Mouse (Mus musculus) brain, embryonic 14.5 days (tissue): ENCODE measurements at regions not wholly inside any gene's neighbourhood (a gene's known extent, or its start where the extent isn't known, plus 50 kb on each side); places are given as distances from the start of the nearest gene placed in this dataset.

Experiments used
- CTCF ChIP-seq: fragments of 200-500 bp; IDR thresholded peaks from 2 replicates; pipeline ENCODE4 v1.5.1; 2012; ENCODE audit warnings: inconsistent platforms, mild to moderate bottlenecking, moderate library complexity, borderline replicate concordance; ENCODE audit not compliant: insufficient read depth, insufficient read length; ENCODE audit errors: extremely low read depth
- POLR2A ChIP-seq: fragments of 200-500 bp; IDR thresholded peaks from 2 replicates; pipeline ENCODE4 v1.6.1; 2012; ENCODE audit warnings: mild to moderate bottlenecking, inconsistent platforms, borderline replicate concordance; ENCODE audit not compliant: poor library complexity, insufficient read depth, insufficient read length, severe bottlenecking; ENCODE audit errors: extremely low read depth

DNA sequence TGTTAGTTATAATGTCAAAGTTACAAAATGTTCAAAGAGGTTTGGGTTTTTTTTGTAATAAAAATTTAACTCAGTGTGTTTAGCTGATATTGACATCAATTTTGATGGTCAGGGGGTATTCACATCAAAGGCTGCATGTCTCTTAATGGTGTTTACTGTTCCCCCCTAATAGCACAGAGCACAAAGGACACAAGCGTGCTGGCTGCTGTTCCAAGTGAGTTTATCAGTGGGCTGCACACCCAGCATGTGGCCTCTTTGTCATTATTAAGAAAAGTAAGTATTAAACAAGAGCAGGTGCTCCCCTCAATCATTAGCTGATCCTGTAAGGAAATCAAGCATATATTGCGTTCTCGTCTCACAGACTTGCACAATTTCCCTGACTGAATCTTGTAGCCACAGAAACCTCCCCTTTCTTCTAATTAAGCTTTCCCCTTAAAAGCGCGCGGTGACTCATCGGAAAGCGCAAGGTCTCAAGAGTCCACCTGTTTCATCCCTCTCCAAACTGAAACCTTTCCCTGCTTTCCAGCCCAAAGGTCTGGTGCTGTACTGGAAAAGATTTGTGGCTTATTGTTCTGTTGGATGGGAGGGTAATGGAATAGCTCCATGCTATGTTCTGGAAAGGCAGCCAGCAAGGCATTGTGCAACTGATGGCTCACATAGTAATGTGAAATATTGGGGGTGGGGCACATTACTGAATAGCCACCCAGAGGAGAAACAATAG lies 276.8 kb downstream of the Qdpr start:
- TF ChIP-seq CTCF (no peak), POLR2A (no peak)
